Mouse (Mus musculus) hindbrain, embryonic 15.5 days (tissue): Measurements from ENCODE around the gene Limch1. TPM values are rescaled to one million over a fixed set of nuclear protein-coding genes. Genes with fewer than 3 reads are reported as not detected.

ENCODE experiments used
- ATAC-seq: fragments of 200-750 bp; cut with Nextera tagmentation; 2 replicates; pipeline ENCODE4 v1.8.0; 2017; ENCODE audit warnings: low read depth, moderate number of reproducible peaks, moderate TSS enrichment; ENCODE audit not compliant: low FRiP score
- H3K27ac ChIP-seq: fragments of 300-500 bp; sonication (generic); replicated peaks from 2 replicates; pipeline ENCODE4 v1.5.1; 2015; ENCODE audit warnings: mild to moderate bottlenecking, inconsistent platforms
- H3K27me3 ChIP-seq: fragments of 300-500 bp; sonication (generic); 2 replicates; pipeline ENCODE4 v1.6.1; 2015; ENCODE audit warnings: control low read depth, inconsistent platforms
- H3K36me3 ChIP-seq: fragments of 300-500 bp; sonication (generic); 2 replicates; pipeline ENCODE4 v1.6.1; 2015; ENCODE audit warnings: control low read depth, inconsistent platforms
- H3K4me1 ChIP-seq: fragments of 300-500 bp; sonication (generic); replicated peaks from 2 replicates; pipeline ENCODE4 v1.6.1; 2015; ENCODE audit warnings: control low read depth, inconsistent platforms
- H3K4me2 ChIP-seq: fragments of 300-500 bp; sonication (generic); 2 replicates; pipeline ENCODE4 v1.6.1; 2015; ENCODE audit warnings: moderate library complexity, mild to moderate bottlenecking, inconsistent platforms
- H3K4me3 ChIP-seq: fragments of 300-500 bp; sonication (generic); 2 replicates; pipeline ENCODE4 v1.5.1; 2015; ENCODE audit warnings: mild to moderate bottlenecking, inconsistent platforms
- H3K9ac ChIP-seq: fragments of 300-500 bp; sonication (generic); 2 replicates; pipeline ENCODE4 v1.6.1; 2015; ENCODE audit warnings: inconsistent platforms
- H3K9me3 ChIP-seq: fragments of 300-500 bp; sonication (generic); 2 replicates; pipeline ENCODE4 v1.6.1; 2016; ENCODE audit warnings: control low read depth, inconsistent platforms
- WGBS: fragments of 180-500 bp; shearing (Covaris S2); methylation state at CpG from one replicate; pipeline ENCODE4 v1.1.7; 2015; 5-methylcytosine and 5-hydroxymethylcytosine counted together
- polyA plus RNA-seq: library from polyadenylated mRNA; unstranded; fragments of >200 nt; fragmentation: Nextera tagmentation; extraction: Ambion mirVana; gene quantifications from 2 replicates; pipeline ENCODE4 v1.2.1, GENCODE M21; 2015

Gene Limch1
- polyA plus RNA-seq, 1 experiment from 2014 or later = 49.3 TPM

DNA sequence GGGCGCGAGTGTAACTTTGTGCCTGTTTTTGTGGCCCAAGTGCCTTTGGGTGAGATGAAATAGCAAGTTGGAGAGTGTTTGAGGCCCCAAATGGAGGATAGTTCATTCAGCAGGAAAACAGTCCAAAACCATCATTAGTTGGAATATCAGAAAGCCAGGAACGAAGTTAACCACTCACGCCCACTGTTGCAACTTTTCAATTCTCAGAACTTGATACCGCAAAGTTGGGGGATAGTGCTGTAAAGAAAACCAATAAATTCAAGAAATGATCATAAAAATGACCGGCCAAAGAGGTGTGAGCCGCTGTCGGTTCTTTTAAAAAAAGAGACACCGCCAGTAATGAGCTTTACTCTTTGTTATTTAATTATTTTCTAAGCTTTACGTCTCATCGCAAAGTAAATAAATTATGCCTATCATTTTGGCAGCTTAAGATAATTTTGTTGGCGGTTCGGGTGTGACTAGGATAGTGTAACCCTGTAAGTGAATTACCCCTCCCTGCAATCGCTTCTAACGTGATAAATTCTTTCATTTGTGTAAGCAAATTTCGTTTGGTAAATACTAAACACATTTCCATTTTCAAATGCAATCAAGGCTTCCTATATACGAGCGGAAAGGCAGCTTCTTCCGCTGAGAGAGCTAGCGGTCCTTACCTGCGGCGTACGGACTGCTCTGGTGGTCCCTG is 352.6 kb downstream of the Limch1 start:
- no peak for ATAC-seq
- Histone ChIP-seq H3K27ac (peak overlapping the region; percentile 70), H3K9me3 (no peaks in the 10 kb centered on the region), H3K4me2 (no peak overlapping the region), H3K4me1 (peaks cover 5% of the 10 kb centered on the region; the same call in 1 of the 2 replicates), H3K27me3 (peaks cover 84% of the 10 kb centered on the region), H3K4me3 (peak overlapping the region; percentile 22), H3K9ac (no peak overlapping the region), H3K36me3 (no peaks in the 10 kb centered on the region)
- 1% methylated on average over 23 of the region's 23 CpGs for whole genome bisulfite sequencing

DNA sequence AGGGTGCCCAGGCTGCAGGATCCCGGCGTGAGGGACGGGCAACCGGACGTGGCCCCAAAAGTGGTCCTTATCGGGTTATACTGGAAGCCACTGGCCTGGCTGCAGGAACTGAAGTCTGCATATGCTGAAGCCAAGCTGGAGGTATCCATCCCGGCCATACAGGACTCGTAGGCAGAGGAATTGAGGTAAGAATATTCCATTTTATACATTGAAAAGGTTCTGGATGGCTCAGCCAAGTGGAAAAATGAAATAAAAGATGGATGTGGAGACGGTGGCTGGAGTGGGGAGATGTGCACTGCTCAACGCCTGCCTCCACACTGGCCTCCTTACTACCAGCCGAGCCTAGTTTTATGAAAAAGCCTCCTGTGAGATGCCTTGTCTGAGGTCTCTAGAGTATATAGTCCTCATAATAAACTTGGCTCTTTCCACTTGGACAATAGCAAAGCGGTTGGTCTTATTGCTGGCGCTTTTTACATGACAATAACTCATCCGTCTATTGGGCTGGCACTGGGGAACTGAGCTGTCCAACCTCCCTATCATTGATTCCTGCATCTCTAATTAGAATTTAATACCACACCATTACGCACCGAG is 353.2 kb downstream of the Limch1 start, which contains the start of gene Phox2b:
Gene Phox2b, minus strand, starts transcription at position 569 of the 591 bp plus-strand sequence.
- peak within 1 kb of the TSS; percentile 22 for H3K4me3 ChIP-seq
- H3K4me1 ChIP-seq = peaks cover 5% of the 10 kb centered on the region; the same call in 1 of the 2 replicates
- ATAC-seq = peak; percentile 15; the same call in 1 of the 2 replicates
- no peak within 1 kb of the TSS for H3K4me2 ChIP-seq
- peak within 1 kb of the TSS; percentile 70 for H3K27ac ChIP-seq
- 2% methylated on average over 16 of the region's 16 CpGs for WGBS
- no peaks in the 10 kb centered on the region for H3K36me3 ChIP-seq
- 0 out of 2 replicates have a peak within 1 kb of the TSS, but pooled peaks have one; percentile 7 for H3K9ac ChIP-seq
- H3K9me3 ChIP-seq = no peaks in the 10 kb centered on the region
- H3K27me3 ChIP-seq = peaks cover 84% of the 10 kb centered on the region

GRCm38 (mm10) chr5:67099393-67100271 is 354.0 kb downstream of the Limch1 start:
- no peak overlapping the region for H3K9ac ChIP-seq

GRCm38 (mm10) chr5:67100564-67101394 is 355.2 kb downstream of the Limch1 start:
- H3K4me1 ChIP-seq = peaks cover 5% of the 10 kb centered on the region; the same call in 1 of the 2 replicates
- H3K4me2 ChIP-seq = no peak overlapping the region
- H3K27me3 ChIP-seq = peaks cover 85% of the 10 kb centered on the region
- peak overlapping the region; percentile 53; the same call in 1 of the 2 replicates for H3K27ac ChIP-seq
- H3K36me3 ChIP-seq = no peaks in the 10 kb centered on the region
- no peak for ATAC-seq
- H3K9me3 ChIP-seq = no peaks in the 10 kb centered on the region
- WGBS = 2% methylated on average over 34 of the region's 34 CpGs
- H3K4me3 ChIP-seq = no peak overlapping the region
- no peak overlapping the region for H3K9ac ChIP-seq

More at GRCm38 (mm10) chr5:67099393-67100271, 354.0 kb downstream of the Limch1 start:
- H3K9me3 ChIP-seq = no peaks in the 10 kb centered on the region
- H3K27ac ChIP-seq = peak overlapping the region; percentile 70; the same call in 1 of the 2 replicates
- H3K27me3 ChIP-seq = peaks cover 86% of the 10 kb centered on the region
- no peak overlapping the region for H3K4me2 ChIP-seq
- 1% methylated on average over 32 of the region's 32 CpGs for WGBS
- H3K4me1 ChIP-seq = peaks cover 5% of the 10 kb centered on the region; the same call in 1 of the 2 replicates
- H3K4me3 ChIP-seq = no peak overlapping the region
- no peak for ATAC-seq
- H3K36me3 ChIP-seq = no peaks in the 10 kb centered on the region

- WGBS = 2% methylated on average over 9 of the region's 9 CpGs
- H3K27ac ChIP-seq = peak overlapping the region; percentile 53; the same call in 1 of the 2 replicates
- peaks cover 1% of the 10 kb centered on the region; the same call in 1 of the 2 replicates for H3K4me1 ChIP-seq
- H3K9ac ChIP-seq = no peak overlapping the region
- no peaks in the 10 kb centered on the region for H3K36me3 ChIP-seq
- peaks cover 84% of the 10 kb centered on the region for H3K27me3 ChIP-seq
- H3K4me2 ChIP-seq = no peak overlapping the region
- no peaks in the 10 kb centered on the region for H3K9me3 ChIP-seq
- ATAC-seq = no peak
- no peak overlapping the region for H3K4me3 ChIP-seq
Observed at GRCm38 (mm10) chr5:67101395-67101760, 355.8 kb downstream of the Limch1 start.

DNA sequence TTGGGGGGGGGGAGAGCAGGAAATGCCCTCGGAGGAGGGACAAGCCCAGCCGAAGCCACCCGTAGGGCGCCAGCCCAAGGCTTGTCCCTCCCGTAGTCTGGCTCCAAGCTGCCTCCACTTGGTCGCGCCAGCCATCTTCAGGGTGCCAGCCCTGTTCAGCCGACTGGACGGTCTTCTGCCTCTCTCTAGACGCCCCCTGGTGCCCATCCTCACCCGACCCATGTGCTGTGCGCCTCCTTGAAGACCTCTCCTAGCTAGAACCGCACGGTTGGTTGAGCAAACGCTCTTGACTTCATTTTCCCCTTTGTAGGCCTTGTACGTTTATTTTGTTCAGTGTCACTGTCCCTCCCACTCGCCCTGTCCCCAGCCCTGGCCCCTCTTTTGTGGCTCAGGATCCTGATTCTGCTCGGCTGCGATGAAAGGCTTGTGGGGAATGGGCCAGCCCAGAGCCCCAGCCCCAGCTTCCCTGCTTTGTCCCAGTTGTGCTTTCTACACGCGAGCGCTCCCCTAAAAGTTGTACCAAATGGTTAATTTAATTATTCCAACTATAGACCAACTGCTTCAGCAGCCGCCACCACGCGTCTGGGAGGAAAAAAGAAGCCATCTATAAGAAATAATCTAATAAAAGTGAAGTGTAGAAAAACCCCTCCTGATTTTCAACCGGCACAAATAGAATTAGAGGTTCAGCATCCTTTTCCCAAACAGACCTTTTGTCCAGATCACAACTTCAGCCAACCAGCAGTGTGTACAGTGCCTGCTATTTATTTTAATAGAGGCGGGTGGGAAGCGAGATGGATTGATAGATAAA is 356.4 kb downstream of the Limch1 start:
- Histone ChIP-seq H3K9me3 (no peaks in the 10 kb centered on the region), H3K36me3 (no peaks in the 10 kb centered on the region), H3K4me1 (no peaks in the 10 kb centered on the region), H3K4me3 (0 out of 2 replicates have a peak overlapping the region, but pooled peaks have one; percentile 3), H3K4me2 (peak overlapping the region; percentile 4; the same call in 1 of the 2 replicates), H3K9ac (no peak overlapping the region), H3K27me3 (peaks cover 83% of the 10 kb centered on the region), H3K27ac (peak overlapping the region; percentile 53)
- ATAC-seq = peak; percentile 72
- 2% methylated on average over 28 of the region's 28 CpGs for whole genome bisulfite sequencing

GRCm38 (mm10) chr5:67103016-67103415 is 357.4 kb downstream of the Limch1 start:
- Histone ChIP-seq H3K4me1 (no peaks in the 10 kb centered on the region), H3K27ac (no peak overlapping the region), H3K4me3 (no peak overlapping the region), H3K36me3 (no peaks in the 10 kb centered on the region), H3K9me3 (no peaks in the 10 kb centered on the region), H3K9ac (no peak overlapping the region), H3K27me3 (peaks cover 75% of the 10 kb centered on the region), H3K4me2 (no peak overlapping the region)
- ATAC-seq = no peak
- 7% methylated on average over 3 of the region's 3 CpGs for WGBS

DNA sequence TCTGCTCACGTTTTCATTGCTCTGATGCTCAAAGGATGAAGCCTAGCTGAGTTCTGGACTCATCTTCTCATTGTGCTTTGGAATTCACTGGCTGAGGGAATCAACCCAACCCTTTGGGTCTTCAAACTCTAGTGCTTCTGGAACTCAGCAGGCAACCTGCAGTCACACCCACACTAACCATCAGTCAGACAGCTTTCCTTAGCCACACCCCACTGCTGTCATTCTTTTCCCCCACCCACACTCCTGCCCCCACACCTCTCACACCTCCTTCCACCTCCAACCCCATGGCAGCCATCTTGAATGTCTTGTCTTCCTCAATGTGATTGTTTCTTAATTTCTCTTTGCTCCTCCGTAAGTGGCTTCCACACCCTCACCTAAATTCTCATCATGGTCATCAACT is 360.6 kb downstream of the Limch1 start:
- H3K4me1 ChIP-seq = no peaks in the 10 kb centered on the region
- H3K36me3 ChIP-seq = no peaks in the 10 kb centered on the region
- H3K4me2 ChIP-seq = no peak overlapping the region
- H3K9ac ChIP-seq = no peak overlapping the region
- ATAC-seq = no peak
- no peaks in the 10 kb centered on the region for H3K9me3 ChIP-seq
- H3K27ac ChIP-seq = no peak overlapping the region
- 96% methylated on average over 2 of the region's 2 CpGs for whole genome bisulfite sequencing
- no peak overlapping the region for H3K4me3 ChIP-seq
- H3K27me3 ChIP-seq = peaks cover 51% of the 10 kb centered on the region
